Mouse (Mus musculus) olfactory bulb, adult 2 months (tissue): ENCODE results near the gene Nfe2l3. TPM values are rescaled to one million over a fixed set of nuclear protein-coding genes. Genes with fewer than 3 reads are reported as not detected.

ENCODE experiments used
- H3K27ac ChIP-seq: fragments of 200-500 bp; 2 replicates; pipeline ENCODE4 v1.5.1; 2012; ENCODE audit warnings: low read depth, low read length; ENCODE audit not compliant: insufficient read depth
- H3K4me1 ChIP-seq: fragments of 200-500 bp; 2 replicates; pipeline ENCODE4 v1.6.1; 2012; ENCODE audit warnings: low read length; ENCODE audit not compliant: control insufficient read depth, insufficient read depth
- H3K4me3 ChIP-seq: fragments of 200-500 bp; 2 replicates; pipeline ENCODE4 v1.5.1; 2012; ENCODE audit warnings: mild to moderate bottlenecking, low read depth, low read length, moderate library complexity; ENCODE audit not compliant: insufficient read depth
- CTCF ChIP-seq: fragments of 200-500 bp; IDR thresholded peaks from 2 replicates; pipeline ENCODE4 v1.5.1; 2012; ENCODE audit warnings: low read depth, mild to moderate bottlenecking, low read length, moderate library complexity; ENCODE audit not compliant: insufficient read depth
- POLR2A ChIP-seq: fragments of 200-500 bp; IDR thresholded peaks from 2 replicates; pipeline ENCODE4 v1.6.1; 2012; ENCODE audit warnings: mild to moderate bottlenecking, low read depth, low read length, moderate library complexity; ENCODE audit not compliant: insufficient read depth
- WGBS: fragments of 180-500 bp; shearing (Covaris S2); methylation state at CpG from one replicate; pipeline ENCODE4 v1.1.7; 2018; 5-methylcytosine and 5-hydroxymethylcytosine counted together
- polyA plus RNA-seq: library from polyadenylated mRNA; stranded (reverse); fragments of >200 nt; gene quantifications from 2 replicates; pipeline ENCODE4 v1.2.4, GENCODE M21; 2012; ENCODE audit warnings: low replicate concordance; ENCODE audit not compliant: missing spikeins, insufficient read depth, insufficient read length

Nfe2l3 gene
- polyA plus RNA-seq, 1 experiment: not detected

GRCm38 (mm10) chr6:51437665-51438064 is 5.2 kb downstream of the Nfe2l3 start:
- 70% methylated on average over 4 of the region's 4 CpGs for WGBS
- Histone ChIP-seq H3K4me1 (peaks cover 17% of the 10 kb centered on the region), H3K27ac (no peak overlapping the region), H3K4me3 (no peak overlapping the region)
- TF ChIP-seq POLR2A: no peak
- TF ChIP-seq CTCF: no peak

GRCm38 (mm10) chr6:51438826-51439330 is 6.4 kb downstream of the Nfe2l3 start:
- 62% methylated on average over 9 of the region's 9 CpGs for WGBS
- Histone ChIP-seq H3K4me3 (no peak overlapping the region), H3K27ac (no peak overlapping the region), H3K4me1 (peaks cover 9% of the 10 kb centered on the region; the same call in 1 of the 2 replicates)
- TF ChIP-seq POLR2A: no peak
- TF ChIP-seq CTCF: no peak

GRCm38 (mm10) chr6:51442191-51442835 is 9.8 kb downstream of the Nfe2l3 start:
- Histone ChIP-seq H3K4me3 (no peak overlapping the region), H3K27ac (no peak overlapping the region), H3K4me1 (peaks cover 3% of the 10 kb centered on the region; the same call in 1 of the 2 replicates)
- 78% methylated on average over 9 of the region's 9 CpGs for WGBS
- no peak for TF ChIP-seq CTCF

GRCm38 (mm10) chr6:51452927-51453503 is 20.5 kb downstream of the Nfe2l3 start:
- TF ChIP-seq POLR2A (no peak), CTCF (no peak)
- Histone ChIP-seq H3K27ac (no peak overlapping the region), H3K4me3 (no peak overlapping the region), H3K4me1 (0 out of 2 replicates have a peak, but pooled peaks cover 2% of the 10 kb centered on the region)
- 61% methylated on average over 7 of the region's 7 CpGs for WGBS

- WGBS: 56% methylated on average over 3 of the region's 3 CpGs
- no peak overlapping the region for H3K27ac ChIP-seq
- TF ChIP-seq CTCF (no peak), POLR2A (no peak)
- H3K4me1 ChIP-seq: 0 out of 2 replicates have a peak, but pooled peaks cover 2% of the 10 kb centered on the region
- no peak overlapping the region for H3K4me3 ChIP-seq
Observed at GRCm38 (mm10) chr6:51454949-51455348, 22.5 kb downstream of the Nfe2l3 start.

GRCm38 (mm10) chr6:51456198-51456597 is 23.7 kb downstream of the Nfe2l3 start:
- Histone ChIP-seq H3K27ac (no peak overlapping the region), H3K4me1 (no peaks in the 10 kb centered on the region), H3K4me3 (no peak overlapping the region)
- WGBS: 76% methylated on average over 1 of the region's 1 CpGs
- TF ChIP-seq POLR2A: no peak
- no peak for TF ChIP-seq CTCF

- Histone ChIP-seq H3K27ac (no peak overlapping the region), H3K4me3 (no peak overlapping the region), H3K4me1 (no peaks in the 10 kb centered on the region)
- no peak for TF ChIP-seq CTCF
- TF ChIP-seq POLR2A: no peak
- WGBS: 80% methylated on average over 3 of the region's 3 CpGs
Observed at GRCm38 (mm10) chr6:51457283-51457682, 24.8 kb downstream of the Nfe2l3 start.

GRCm38 (mm10) chr6:51457770-51458387 is 25.4 kb downstream of the Nfe2l3 start:
- 82% methylated on average over 8 of the region's 8 CpGs for WGBS
- H3K4me1 ChIP-seq: no peaks in the 10 kb centered on the region

GRCm38 (mm10) chr6:51458925-51459312 is 26.4 kb downstream of the Nfe2l3 start:
- Histone ChIP-seq H3K4me3 (no peak overlapping the region), H3K4me1 (no peaks in the 10 kb centered on the region), H3K27ac (no peak overlapping the region)
- TF ChIP-seq CTCF (no peak), POLR2A (no peak)
- WGBS: 42% methylated on average over 2 of the region's 2 CpGs

More at GRCm38 (mm10) chr6:51457770-51458387, 25.4 kb downstream of the Nfe2l3 start:
- no peak for TF ChIP-seq CTCF
- no peak for TF ChIP-seq POLR2A
- Histone ChIP-seq H3K27ac (no peak overlapping the region), H3K4me3 (no peak overlapping the region)
